Mouse (Mus musculus) lung, adult 18-20 months (tissue): ENCODE measurements around the gene Sdc4.

Source experiments
- DNase-seq, 2 experiments: peaks; one replicate each; pipeline ENCODE4 v3.0.0; 2022; ENCODE audit warnings: mixed read lengths in 2 of 2

The Sdc4 gene

GRCm38 (mm10) chr2:164443460-164444000 is at the start of gene Sdc4:
Gene Sdc4 (minus strand): TSS chr2:164443887.
- peak in 1 of 2 experiments; percentile 41 for DNase-seq

DNA sequence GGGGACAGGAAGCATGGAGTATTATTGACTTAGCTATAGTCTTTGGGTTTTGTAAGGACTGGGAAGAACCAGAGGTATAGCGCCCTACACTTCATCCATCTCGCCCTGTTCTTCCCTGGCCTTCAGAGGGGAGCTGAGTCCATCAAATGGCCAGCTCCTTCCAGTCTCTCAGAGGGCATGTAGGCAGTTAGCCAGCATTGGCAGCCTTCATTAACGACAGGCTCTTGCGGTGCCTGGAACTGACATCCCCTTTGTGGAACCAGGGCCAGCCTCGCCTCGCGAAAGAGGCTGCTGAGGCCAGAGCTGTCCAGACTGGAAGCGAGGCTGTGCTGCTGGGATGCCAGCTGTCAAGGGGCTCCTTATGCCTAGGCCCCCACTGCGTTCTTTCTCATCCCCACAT is 44.1 kb upstream of the Sdc4 start:
- no peak for DNase-seq

- no peak for DNase-seq
These were observed 43.4 kb upstream of the Sdc4 start for GRCm38 (mm10) chr2:164487115-164487527.

DNA sequence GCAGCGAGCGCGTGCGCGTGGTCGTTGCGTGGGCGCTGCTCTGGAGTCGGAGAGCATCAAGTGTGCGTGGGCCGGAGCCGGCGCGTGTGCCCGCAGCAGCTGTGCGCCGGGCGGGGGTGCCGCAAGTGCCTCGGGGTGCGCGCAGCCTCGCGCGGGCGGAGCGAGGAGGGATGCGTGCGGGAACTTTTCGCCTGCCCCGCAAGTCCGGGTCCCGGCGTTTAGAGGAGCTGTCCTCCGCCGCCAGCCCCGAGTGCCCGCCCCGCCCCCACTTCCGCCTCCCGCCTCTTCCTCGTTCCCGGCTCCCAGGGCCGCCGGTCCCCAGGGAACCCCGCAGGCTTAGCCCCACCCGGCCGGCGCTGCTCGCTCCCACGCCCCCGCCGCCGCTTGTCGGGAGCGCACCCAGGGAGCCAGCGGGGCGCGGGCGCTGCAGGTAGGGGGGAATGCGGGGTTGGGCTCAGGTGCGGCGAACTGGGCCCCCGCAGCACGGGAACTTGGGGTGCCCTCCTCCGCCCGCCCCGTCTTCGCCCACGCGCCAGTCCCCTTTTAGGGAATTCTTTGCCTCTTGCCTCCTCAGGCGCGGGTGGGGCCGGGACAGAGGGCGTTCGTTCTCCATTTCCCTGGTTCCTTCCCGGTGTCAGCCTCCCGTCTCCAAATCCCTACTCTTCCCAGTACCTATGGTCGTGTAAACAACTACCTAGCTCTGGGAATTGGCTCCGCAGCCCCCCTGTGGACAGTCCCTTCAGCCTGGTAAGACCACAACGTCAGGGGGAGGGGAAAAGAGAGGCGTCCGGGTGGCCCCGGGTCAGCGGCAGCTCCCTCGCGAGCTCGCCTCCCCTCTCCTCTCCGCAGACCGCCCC is 42.8 kb upstream of the Sdc4 start:
- peak; percentile 70 to 78 for DNase-seq

GRCm38 (mm10) chr2:164485681-164486257 is 42.1 kb upstream of the Sdc4 start, which contains the start of gene Dbndd2:
Gene Dbndd2 (plus strand): TSS chr2:164486106.
- DNase-seq: peak; percentile 64 to 75

DNA sequence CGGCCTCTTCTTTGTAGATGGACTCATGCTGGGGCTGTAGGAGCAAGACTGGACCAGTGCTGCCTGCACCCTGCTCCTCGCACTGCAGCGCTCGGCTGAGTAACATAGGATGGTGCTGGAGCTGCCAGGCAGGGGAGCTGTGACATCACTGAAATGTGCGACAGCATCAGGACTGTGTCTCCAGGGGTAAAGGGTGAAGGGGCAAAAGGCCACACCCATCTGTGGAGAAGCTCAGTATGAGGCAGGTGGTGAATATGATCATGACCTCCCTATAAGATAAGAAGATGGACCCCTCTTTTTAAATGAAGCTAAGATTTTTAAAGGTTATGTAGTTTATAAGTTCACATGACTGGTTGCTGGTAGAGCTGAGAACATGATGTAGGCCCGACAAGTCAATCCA is 29.9 kb upstream of the Sdc4 start, which contains the start of gene Trp53tg5:
Trp53tg5 (minus strand) TSS at position 101 of the 400 bp plus-strand sequence.
- no peak for DNase-seq

DNA sequence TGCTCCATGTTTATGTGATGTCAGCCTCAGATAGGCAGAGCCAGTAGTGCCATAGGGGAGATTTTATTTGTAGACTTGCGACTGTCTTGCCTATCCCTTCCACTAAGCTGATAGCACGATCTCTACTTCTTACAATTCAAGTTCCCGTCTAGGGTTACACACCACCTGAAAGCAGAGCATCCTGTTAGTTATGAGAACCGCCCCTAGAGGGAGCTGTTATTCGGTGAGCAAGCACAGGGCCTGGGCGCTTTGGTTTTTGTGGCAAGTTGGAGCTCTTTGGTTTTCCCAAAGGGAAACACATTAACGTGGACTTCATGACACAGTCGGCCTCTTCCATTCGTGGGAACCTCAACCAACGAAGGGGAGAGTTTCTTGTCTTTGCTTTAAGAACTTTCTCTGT is 26.6 kb upstream of the Sdc4 start:
- DNase-seq: peak; percentile 54 to 80

DNA sequence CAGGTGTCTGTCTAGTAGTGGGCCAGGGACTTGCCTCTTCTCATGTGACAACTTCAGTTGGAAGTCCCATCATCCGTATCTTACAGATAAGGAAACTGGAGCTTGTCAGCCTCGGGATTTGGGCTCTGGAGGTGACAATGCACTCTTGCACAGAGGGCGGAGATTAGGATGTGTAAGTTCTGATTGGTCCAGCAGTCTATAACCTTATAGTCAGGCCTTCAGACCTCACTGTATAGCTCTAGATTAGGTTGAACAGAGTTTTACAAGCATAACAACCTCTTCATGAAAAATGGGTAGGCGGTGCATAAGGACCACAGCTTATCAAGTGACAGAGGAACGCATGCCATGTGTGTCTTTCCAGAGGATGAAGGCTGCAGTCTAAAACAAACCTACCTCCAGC is 23.1 kb upstream of the Sdc4 start:
- DNase-seq: no peak

DNA sequence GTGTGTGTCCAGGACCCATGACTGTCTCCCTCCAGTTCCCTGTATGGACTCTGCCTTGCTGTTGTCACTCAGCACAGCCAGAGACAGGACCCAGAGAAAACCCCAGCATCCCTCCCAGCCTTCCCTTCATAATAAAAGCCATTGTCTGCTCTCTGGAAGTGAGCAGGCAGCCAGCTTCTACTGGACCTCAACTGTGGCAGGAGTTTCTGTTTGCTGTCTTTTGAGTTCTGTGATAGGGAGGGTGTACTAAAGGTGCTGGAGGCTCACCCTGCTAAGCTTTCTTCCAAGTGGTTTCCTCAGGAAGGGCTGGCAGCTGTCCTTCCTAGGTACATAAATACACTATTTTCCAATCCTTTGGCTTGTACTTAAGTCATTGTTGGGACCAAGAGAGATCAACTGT is 21.5 kb upstream of the Sdc4 start:
- no peak for DNase-seq

- peak; percentile 98 for DNase-seq
These were observed 17.3 kb upstream of the Sdc4 start, which contains the start of gene Gm20458 for GRCm38 (mm10) chr2:164460745-164461551. Gene Gm20458 (plus strand): TSS chr2:164460967.

DNA sequence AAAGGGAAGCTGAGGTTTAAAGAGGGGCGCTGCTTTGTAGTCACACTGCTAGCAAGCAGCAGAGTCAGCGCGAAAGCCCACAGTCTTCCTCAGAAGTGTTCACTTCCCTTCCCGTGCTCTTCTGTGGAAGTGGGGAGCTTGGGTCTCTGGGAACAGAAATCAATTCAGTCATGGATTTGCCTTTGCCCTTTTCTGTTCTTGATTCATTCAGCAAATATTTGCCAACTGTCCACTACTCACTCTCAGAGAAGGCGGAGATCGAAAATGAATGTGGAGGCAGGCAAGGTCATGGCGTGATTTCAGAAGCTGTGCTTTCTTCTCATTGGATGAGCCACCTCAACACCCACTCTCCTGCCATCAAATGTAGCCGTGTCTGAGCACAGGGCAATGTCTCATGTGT is 14.8 kb upstream of the Sdc4 start:
- peak; percentile 60 to 74 for DNase-seq

DNA sequence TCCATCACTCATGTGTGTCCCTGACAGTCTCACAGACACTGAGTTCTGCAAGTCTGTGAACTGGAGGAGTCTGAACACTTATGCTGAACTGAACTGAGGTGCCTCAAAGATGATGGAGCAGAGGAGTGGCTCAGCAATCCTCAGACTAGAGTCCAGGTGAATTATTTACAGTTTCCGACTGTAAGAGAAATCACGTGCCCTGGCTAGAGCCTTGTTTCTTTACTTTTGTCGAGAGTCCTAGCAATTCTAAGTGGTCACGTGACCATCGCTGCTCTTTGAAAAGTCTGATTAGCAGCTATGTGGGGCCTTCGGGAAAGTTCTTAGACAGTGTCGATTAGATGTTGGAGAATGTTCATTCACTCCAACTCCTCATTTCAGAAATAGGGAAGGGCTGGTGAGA is 14.3 kb upstream of the Sdc4 start:
- peak; percentile 80 to 89 for DNase-seq

GRCm38 (mm10) chr2:164456864-164457300 is 13.2 kb upstream of the Sdc4 start, which contains the start of gene Sys1:
Gene Sys1 (plus strand): TSS chr2:164456964.
- DNase-seq: no peak

DNA sequence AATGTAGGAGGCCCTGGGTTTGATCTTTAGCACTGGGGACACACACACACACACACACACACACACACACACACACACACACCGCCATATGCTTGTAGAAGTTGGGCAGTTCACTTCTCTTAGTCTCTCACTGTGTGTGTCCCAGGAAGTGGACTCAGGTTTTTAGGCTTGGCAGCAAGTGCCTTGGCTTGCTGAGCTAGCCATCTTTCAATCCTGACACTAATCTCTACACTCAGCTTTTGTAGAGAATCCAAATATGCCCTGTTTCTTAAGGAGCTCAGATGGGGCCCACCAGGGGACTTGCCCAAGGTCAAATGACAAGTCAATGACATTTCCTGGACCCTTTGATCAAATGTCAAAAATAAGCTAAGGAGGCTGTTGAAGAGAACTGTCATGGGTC is 12.7 kb upstream of the Sdc4 start:
- DNase-seq: no peak

- peak in 1 of 2 experiments; percentile 48 for DNase-seq
These were observed 11.9 kb upstream of the Sdc4 start for GRCm38 (mm10) chr2:164455421-164456190.

- DNase-seq: peak; percentile 89 to 93
These were observed 11.2 kb upstream of the Sdc4 start for GRCm38 (mm10) chr2:164454846-164455245.

DNA sequence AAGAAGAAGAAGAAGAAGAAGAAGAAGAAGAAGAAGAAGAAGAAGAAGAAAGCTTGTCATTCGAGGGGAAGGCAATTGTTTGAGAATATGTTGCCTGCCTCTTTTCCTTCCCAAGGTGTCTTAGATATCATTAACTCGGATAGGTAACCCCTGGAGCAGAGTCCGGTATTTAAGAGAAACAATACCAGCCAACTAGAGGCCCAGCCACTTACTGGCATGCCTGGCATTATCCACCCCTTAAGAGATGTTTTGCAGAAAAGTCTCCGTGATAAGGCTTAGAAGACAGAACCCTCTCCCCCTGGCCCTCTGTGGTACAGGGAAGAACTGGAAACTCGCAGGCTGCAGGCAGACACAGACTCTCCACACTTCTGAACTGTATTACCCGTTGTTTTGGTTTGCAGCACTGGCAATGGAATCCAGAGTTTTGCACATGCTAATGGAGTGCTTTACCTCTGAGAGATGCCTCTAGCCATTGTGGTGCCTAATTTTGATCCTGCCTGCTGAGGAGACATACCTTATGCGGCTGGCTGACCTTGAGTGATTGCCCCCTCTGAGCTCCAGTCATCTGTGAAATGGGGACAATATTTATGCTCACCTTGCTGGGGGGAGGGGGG is 10.3 kb upstream of the Sdc4 start:
- DNase-seq: no peak

- peak in 1 of 2 experiments; percentile 60 for DNase-seq
These were observed 9.5 kb upstream of the Sdc4 start for GRCm38 (mm10) chr2:164453047-164453757.

GRCm38 (mm10) chr2:164452000-164452676 is 8.5 kb upstream of the Sdc4 start:
- peak in 1 of 2 experiments; percentile 68 for DNase-seq
